Mouse (Mus musculus) T-helper 17 cell (primary cell): Measurements from ENCODE around the gene Tex22.

ENCODE experiments used
- in situ Hi-C, 2 experiments: fragments of 300-600 bp; cut with MboI, MseI; formaldehyde crosslinking; loops; 1 replicate in 1 of 2; 2 replicates in 1 of 2; pipeline ENCODE4 v1.15.1; 2025; ENCODE audit warnings: high pct_unique_total_duplicates in 2 of 2

The Tex22 gene

DNA sequence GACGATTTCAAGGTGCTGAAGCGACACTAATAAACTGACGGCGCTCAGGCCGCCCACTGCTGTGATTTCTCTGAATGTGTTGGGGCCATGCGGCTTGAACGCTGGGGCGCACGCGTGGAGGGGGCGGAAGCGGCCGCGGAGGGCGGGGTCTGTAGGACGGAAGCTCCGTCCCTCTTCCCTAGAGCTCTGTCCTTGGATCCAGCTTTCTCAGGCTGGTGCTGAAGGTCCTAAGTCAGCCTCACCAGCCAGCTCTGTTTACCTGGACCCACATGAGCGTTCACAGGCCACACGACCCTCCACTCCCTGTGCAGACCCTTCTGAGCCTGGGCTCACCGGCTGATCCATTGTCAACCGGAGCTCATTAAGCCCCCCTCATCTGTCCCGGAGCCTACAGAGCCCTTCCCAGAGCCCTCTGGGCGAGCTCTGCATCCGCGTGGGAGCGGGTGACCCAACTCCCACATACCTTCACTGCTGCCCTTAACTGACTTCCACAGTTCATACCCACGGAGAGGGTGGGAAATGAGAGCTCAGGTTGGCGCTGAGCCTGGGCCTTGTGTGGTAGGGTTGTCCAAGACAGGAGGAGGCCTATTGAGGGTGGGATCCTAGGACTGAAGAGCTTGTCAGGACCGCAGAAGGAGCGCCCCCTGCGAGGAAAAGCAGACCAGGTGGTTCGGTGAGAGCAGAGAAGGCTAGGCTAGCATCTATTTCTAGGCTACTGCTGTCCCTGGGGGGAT, at the start of gene Tex22:
TSS of gene Tex22 (plus strand) at position 174 of the 734 bp plus-strand sequence.
- in situ Hi-C loops = loop anchor here in 1 of 2 experiments (25.0 kb wide), 1 partner anchor 1262 kb away; the partner anchor contains the start of genes Xrcc3 and Zfyve21

DNA sequence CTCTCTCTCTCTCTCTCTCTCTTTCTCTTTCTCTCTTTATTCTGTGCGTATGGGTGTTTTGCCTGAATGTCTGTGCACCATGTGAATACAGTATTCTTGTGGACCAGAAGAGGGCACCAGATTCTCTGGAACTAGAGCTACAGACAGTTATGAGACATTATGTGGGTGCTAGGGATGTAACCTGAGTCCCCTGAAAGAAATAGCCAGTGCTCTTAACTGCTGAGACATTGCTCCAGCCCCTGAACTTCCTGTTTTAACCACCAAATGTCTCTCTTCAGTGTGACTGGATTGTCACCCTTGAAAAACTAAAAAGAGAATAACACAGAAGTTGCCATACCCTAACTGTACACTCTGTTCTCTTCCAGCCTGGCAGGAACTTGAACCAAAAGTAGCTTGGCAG, 47.7 kb upstream of the Tex22 start:
- in situ Hi-C loops = no loop called here

DNA sequence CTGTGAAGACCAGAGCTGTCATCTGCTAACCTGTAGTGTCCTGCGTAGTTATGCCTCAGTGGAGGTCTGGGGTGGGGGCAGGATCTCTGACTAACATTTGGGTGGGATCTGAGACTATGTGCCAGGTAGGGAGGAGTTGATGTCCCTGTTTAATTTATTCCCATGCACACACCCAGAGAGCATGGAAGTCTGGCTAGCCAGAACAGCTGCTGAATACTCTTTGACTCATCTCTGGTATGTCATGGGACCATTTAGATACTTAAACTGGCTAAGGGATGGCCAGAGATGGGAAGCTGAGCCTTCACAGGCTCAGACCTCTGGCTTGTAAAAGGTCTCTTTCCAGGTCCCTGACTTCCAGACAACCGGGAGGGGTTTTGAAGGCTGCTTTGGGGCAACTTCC, 46.8 kb upstream of the Tex22 start:
- in situ Hi-C loops = no loop called here

DNA sequence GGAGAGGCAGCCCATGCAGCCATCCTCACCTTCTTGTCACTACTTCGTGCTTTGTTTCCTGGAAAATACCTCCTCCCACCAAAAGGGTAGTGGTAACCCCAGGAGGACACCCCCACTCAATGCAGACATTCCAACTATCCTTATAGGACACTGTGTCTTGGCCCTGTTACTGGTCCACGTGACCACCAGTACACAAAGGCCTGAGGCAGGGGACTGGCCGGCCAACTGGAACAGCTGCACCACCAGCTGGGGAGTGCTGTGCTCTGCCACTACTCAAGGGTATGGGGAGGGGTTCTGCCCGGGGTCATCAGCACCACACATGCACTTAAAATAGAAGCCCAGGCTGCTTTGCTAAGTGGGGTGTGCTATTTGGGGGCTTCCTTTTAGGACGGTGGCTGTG, 46.2 kb upstream of the Tex22 start:
- in situ Hi-C loops = no loop called here

DNA sequence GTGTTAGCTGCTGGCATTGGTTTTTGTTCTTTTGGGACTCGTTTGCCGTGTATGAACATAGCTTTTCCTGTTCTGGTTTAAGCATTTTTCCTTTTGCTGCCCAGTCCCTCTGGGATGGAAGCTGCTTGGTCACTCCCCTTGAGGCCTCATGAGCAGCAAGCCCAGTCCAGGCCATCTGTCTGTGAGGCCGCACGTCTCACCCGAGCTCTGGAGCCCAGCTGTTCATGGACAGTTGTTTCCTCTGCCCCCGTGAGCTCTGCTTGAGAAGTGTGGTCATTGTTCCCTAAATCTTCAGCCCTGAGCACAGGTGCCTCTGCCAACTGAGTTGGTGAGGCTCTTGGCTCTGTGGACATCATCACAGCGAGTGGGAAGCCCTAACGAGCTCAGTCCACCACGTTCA, 45.4 kb upstream of the Tex22 start:
- in situ Hi-C loops = no loop called here

DNA sequence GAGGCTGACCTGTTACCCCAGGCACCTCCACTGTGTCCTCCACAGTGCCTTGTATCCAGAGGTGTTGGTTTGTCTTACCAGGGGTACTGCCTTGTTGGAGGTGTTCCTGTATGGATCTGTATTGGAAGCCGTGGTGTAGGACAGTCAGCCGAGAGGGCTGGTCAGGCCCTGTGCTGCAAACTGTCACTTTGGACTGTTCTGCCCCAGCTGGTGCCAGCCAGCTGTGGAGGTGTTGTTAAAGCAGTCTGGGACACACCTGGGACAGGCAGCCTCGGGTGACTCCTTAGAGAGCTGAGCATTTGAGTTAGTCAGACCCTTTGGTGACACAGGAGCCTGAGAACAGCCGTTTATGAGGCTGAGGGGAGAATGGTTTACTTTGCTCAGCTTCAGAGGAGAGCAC, 44.3 kb upstream of the Tex22 start:
- in situ Hi-C loops = no loop called here

DNA sequence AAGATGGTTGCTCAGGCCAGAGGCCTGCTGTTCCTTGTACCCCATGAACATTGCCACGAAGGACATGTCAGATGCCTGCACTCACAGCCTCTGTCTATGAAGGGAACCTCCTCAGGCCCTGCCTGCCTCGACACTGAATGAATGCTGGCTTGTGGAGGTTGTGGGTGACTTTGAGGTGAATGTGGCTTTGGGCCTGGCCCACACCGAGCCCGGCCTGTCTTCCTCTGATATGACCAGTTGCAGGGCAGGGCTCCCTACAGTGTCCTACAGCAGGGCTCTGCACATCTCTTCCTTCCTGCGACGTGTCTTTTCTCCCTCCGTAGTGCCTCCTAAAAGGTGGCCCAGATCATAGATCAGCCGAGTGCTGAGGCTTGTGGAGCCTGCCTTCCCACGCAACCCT, 43.3 kb upstream of the Tex22 start:
- in situ Hi-C loops = no loop called here

DNA sequence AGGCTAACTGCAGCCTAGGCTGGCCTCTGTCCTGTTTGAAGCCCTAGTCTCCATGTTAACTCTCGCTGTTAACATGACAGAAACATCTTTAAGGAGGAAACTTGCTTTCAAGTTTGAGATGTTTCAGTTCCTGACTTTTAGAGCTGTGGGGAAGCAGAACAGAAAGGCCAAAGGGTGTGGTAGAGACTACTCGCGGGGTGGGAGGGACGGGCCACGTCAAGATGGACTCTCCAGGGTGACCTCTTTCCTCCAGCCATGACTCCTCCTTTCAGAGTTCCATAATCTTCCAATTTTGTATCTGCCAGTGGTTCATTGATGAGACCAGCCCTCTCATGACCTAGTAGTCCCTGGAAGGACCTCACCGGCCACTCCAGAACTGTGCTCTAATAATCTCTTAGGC, 42.9 kb upstream of the Tex22 start:
- in situ Hi-C loops = no loop called here

DNA sequence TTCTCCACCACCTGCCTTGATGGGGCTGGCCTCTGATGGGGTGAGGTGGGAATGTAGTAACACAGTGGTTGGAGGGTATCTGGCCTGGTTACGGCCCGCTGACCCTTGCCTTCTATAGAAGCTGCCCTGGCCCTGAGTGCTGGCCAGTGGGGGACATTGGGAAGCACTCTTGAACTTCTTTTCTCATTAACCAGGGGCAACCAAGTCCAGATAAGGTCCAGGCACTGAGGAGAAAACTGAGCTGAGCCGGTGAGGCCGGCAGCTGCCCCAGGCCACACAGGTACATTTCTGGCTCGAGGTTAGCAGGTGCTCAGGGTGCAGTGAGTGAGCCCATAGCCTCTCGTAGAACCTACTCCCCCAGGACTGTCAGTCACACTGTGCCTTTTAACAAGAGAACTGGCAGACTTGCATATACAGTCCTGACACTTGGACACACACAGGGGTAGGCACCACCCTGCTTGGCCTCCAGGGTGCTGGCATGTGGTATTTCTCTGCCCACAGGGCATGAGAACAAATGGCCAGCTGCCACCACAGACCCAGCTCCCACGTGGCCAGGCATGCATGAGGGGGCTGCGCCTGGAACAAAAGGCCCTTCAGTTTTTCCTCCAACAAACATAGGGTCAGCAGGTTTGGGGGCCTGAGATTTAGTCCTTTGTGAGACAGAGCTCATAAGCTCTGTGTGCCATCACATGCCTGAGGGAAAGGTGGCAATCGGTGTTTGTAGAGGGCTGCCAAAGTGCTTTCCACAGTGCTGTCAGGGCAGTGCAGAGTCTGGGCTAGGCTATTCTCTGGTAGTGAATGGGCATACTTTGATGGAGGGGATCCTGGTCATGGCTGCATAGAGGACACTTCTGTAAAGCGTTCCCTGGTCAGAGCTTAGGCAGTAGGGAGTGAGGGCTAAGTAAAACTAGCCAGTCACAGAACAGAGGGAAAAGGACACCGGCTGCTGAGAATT, 41.7 kb upstream of the Tex22 start:
- in situ Hi-C loops = no loop called here

DNA sequence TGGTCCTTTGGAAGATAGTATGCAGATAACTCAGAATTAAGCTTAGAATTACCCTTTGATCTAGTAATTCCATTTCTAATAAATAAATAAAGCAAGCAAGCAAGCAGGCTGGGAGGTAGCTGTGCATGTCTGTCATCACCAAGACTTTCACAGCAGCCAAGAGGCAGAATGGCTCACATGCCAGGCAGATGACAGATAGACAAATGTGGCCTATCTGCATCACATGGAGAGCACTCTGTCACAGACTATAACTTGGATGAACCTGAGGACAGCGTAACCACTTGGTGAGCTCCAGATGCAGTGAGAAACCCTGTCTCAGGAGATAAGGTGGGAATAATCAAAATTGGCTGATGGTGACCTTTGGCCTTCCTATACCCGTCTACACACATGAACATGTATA, 39.2 kb upstream of the Tex22 start:
- in situ Hi-C loops = no loop called here

DNA sequence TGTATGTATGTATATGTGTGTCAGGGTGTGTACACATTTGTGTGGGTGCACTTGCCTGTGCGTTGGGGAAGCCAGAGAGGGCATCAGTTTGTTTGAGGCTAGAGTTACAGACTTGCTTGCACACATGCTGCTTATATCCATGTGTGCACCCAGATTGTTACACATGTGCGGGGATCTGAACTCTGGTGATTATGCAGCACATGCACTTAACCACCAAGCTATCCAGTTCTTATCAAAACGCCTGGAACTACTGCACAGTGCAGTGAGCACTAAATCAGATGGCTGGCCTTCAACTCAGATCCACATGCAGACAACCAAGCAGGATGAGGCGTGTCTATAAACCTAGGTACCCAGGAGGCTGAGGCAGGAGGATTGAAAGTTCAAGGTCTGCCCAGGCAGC, 37.3 kb upstream of the Tex22 start:
- in situ Hi-C loops = no loop called here

DNA sequence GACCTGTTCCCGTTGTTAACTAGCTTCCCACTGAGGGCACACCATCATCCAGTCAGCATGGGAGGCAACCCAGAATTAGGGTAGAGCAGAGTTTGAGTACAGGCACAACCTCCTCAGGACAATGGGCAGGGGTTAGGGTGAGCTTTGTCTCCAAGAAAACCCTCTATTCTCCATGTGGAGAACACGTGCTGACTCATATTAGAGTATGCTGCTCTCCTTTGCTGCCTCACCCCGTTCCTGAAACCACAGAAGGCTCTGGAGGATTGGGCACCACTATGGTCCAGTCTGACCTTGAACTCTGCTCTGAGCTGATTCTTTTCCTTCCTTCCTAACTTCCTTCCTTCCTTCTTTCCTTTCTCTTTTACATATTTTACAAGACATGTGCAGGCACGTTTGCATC, 35.9 kb upstream of the Tex22 start:
- in situ Hi-C loops = no loop called here

DNA sequence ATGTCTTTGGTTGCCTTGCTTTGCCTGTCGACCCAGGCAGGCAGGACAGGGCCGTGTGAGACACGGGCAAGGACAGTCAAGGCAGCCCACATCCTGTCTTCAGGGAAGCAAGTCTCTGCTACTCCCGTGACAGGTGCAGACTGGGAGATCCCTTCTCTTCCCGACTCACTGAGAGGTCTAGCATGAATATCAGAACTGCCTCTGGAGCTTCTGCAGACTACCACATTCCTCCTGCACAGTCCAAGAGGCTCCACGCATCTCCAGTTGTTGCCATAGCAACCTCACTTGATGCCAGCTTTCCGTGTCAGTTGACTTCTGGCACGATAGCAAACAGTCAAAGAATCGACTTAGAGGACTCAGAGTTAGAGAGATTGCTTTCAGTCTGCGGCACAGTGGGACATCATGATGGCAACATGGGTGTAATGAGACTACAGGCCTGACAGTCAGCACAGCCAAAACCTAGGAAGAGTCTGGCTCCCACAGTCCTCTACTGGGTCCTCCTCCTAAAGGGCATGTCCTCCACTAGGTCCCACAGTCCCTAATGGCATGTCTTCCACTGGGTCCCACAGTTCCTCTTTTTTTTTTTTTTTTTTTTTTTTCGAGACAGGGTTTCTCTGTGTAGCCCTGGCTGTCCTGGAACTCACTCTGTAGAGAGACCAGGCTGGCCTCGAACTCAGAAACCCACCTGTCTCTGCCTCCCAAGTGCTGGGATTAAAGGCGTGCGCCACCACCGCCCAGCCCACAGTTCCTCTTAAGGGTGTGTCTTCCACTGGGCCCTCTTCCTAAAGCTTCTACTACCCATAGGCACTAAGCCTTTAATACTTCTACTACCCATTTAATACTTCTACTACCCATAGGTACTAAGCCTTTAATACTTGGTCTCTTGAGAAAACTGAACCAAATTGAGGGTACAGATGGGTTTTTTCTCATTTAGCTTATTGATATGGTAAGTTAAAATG, 32.5 kb upstream of the Tex22 start:
- in situ Hi-C loops = no loop called here

DNA sequence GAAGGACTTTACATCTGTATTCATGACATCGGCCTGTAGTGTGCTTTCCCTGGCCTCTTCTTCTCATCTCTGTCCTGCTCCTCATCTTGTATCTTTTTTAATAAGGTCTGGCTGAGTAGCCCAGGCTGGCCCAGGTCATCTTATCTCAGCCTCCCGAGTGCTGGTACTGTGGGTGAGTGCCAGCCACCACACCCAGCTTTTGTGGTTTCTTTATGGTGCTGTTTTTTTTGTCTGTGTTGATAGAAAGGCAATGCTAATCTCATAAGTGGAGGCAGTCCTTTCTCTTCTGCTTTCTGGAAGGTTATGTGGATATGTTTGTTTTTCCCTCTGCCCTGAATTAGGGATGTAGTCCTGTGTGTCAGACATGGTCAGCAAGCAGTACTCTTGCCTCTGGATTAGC, 31.8 kb upstream of the Tex22 start:
- in situ Hi-C loops = no loop called here

DNA sequence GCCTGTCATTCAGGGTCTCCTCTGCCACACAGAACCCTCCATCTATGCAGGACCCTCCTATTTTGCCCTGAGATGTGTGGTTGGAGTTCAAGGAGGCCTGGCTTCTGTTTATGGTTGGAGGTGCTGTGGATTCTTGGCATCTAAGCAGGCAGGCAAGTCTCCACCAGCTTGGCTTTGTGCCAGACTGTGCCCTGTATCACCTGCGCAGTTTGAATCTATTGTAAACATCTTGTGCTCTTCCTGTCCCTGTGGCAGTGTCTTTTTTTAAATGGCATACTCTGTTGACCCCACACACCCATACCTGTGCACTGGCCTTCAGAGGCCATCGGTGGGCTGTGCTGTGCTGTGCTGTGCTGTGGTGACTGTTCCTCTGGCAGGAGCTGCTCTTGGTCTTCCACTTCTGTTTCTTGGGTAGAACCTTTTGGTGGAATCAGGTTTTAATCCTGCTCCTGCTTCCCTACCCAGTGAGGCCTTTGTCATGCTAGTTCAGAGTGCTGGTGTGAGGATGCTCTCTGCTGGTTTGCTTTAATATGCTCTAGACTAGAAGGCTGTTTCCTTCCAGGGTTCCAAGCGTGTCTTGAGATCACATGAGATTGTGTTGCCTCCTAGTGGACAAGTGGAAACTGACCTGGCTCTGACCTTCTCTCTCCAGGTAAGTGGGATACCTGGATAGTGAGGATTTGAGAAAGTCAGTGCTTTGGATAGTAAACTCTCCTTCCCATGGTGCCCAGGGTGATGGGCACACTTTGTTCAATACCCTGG, 29.2 kb upstream of the Tex22 start:
- in situ Hi-C loops = no loop called here

DNA sequence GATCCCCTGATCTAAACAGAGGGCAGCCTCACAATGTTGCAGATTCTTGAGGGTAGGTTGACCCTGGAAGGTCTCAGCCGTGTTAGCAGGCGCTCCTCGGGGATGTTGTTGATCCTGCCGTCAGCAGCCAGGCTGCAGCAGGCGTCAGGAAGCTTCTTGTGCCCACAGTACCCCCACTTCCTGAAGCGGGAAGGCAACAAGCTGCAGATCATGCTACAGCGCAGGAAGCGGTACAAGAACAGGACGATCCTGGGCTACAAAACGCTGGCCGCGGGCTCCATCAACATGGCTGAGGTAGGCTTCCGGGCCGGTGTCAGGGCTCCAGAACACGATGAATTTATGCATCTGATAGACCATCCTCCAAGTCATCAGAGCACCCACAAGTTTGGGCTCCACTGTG, 27.4 kb upstream of the Tex22 start:
- in situ Hi-C loops = no loop called here

DNA sequence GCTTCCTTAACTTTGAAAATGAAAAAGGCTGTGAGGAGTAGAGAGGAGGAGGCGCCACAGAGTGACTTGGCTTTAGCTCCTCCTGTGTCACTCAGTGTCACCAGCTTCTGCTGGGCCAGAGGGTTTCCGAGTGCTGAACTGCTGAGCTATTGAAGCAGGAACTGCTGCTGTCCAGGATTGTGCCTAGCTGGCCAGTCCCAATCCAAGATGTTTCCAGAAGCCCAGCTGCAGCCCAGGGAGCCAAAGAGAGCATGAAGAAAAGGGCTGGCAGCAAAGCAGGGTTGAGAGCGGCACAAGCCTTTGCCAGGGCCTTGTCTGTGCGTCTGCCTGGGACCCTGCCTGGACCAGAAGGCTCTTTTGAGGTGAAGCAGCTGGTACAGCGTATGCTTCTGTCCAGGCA, 26.2 kb upstream of the Tex22 start:
- in situ Hi-C loops = no loop called here

DNA sequence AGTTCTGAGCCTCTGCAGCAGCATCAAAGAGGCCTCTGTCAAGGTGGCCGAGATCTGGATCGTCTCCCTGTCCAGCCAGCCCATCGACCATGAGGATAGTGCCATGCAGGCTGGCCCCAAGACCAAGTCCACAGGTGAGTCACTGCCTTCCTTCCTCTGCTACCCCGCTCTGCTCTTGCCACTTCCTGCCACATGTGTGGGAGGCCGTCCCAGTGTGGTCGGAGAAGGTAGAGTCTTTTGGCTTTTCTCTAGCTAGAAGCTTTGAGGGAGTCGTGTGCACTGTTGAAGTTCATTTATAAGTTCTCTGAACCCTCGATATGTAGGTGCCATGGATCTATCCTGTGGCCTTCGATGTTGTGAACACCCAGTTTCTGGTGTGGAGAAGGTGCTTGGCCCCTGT, 24.5 kb upstream of the Tex22 start:
- in situ Hi-C loops = loop anchor here in 1 of 2 experiments (10.0 kb wide), 1 partner anchor 45 kb away; the partner anchor contains the start of gene Brf1

DNA sequence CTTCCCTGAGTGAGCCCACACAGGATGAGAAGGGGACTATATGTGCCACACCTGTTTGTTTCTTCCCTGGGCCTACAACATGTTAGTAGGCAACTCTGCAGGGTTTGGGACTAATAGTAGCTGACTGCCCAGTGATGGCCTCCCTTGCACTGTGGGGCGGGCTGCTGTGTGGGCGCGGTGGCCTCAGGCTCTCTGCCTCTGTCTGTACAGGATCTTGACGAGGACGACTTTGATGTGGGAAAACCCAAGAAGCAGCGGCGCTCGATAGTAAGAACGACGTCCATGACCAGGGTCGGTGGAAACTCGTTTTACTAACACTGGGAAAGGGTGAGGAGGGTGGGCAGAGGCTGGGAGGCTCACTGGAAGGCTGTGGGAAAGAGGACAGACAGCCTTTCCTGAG, 23.6 kb upstream of the Tex22 start:
- in situ Hi-C loops = loop anchor here in 1 of 2 experiments (10.0 kb wide), 1 partner anchor 46 kb away; the partner anchor contains the start of gene Brf1

DNA sequence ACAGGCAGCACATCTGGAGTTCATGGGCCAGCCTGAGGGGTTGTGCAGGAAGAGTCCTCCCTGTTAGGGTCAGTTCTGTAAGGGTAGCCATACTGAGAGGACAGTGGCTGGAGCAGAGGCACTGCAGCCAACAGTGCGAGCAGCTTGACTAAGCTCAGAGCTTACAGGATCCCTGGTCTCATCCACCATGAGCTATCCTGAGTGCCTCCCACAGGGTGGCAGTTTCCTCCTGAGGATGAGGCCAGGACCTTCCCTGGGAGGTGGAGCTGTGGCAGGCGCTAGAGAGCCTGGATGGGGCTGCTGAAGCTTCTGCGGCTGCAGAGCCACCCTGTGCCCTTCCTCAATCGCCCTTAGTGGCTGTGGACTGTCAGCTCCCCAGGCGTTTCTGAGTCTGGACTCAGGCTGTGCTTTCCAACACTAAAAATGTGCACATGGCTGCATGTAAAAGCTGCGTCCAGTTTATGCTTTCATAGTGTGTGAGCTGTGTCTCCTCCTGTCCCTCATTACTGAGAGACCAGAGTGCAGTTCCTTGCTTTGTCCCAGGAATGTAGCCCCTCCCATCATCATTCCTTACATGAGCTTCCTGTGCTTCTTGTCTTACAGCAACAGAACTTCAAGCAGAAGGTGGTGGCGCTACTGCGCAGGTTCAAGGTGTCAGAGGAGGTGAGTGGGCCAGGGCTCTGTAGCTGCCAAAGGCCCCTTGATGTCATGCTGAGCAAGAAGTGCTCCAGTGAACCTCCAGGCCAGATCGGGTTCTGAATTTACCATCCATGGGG, 22.5 kb upstream of the Tex22 start:
- in situ Hi-C loops = loop anchor here in 1 of 2 experiments (10.0 kb wide), 1 partner anchor 47 kb away; the partner anchor contains the start of gene Brf1
